Mouse (Mus musculus): ENCODE measurements at regions not wholly inside any gene's neighbourhood (a gene's known extent, or its start where the extent isn't known, plus 50 kb on each side); places are given as distances from the start of the nearest gene placed in this dataset.

GRCm38 (mm10) chr3:143417401-143417800, 535.6 kb upstream of the Pkn2 start:
- TF ChIP-seq CTCF (IDR thresholded peaks at IDR 0.05; ENCODE audit: low read depth, low read length): no peak
- no peak for TF ChIP-seq POLR2A (IDR thresholded peaks at IDR 0.05; ENCODE audit: extremely low read depth, insufficient read depth, low read length)

Data from liver, adult 2 months (tissue).